Comparison of ENCODE assay signal across 24 mouse cellular contexts in genomic region chr16:85926004-85926403, GRCm38 (mm10). TPM values are rescaled to one million over a fixed set of nuclear protein-coding genes. Genes with fewer than 3 reads are reported as not detected.
DNase-seq lines count a peak whose midpoint lies in the region.
"Had no signal": no experiment of that assay in that cellular context is flagged by ENCODE, and none has a peak within 500 bp of the region (broad histone marks: within the 10 kb centered on the region; RNA-seq: fewer than 3 reads in every experiment).

No protein-coding gene starts in this region.

- peak; percentile 42 for DNase-seq in gastrocnemius, adult 18-20 months (ENCODE audit: low spot score)
- DNase-seq in gastrocnemius, postnatal 10 days = no peak
- DNase-seq in kidney, adult 9 months = peak; percentile 13
- no peak for DNase-seq in kidney, postnatal 25 days
- peak; percentile 25 for DNase-seq in lung, postnatal 36 days
- no peak for DNase-seq in lung, postnatal 4 days
- DNase-seq in telencephalon, adult 2 months (ENCODE audit: low read depth, low spot score) = peak; percentile 9
- no peak for DNase-seq in retina, embryonic 14.5 days (ENCODE audit: low spot score)
- DNase-seq: adrenal gland, postnatal 25 days; cerebellum, adult 18-20 months; cerebellum, postnatal 10 days; gastrocnemius, postnatal 25 days; heart, adult 2 months; heart, postnatal 10 days; kidney, postnatal 14 days; liver, postnatal 0 days; lung, postnatal 14 days; retina, postnatal 1 day; right cerebral cortex, postnatal 14 days; thymus, postnatal 14 days had no signal

RNA-seq across cellular contexts. Expression of gene Adamts5, which starts 24.4 kb away (rescaled TPM):
- total RNA-seq in gastrocnemius, adult 18-20 months (2021) = 1 to 10 TPM; 3.3 to 5.6 TPM
- total RNA-seq in gastrocnemius, postnatal 10 days (2021) = 10 to 100 TPM; 10.9 to 13.3 TPM
- total RNA-seq: common myeloid progenitor, adult 5-6 weeks; megakaryocyte-erythroid progenitor cell, adult 5-6 weeks; MEL; monocyte, adult 5-6 weeks had no signal

Comparison
In these comparisons a context has a peak if more than half of its experiments do, and no peak if none do; other contexts are left out.
1. DNase-seq: peak in gastrocnemius, adult 18-20 months (single experiment), kidney, adult 9 months (single experiment), lung, postnatal 36 days (single experiment) and telencephalon, adult 2 months (single experiment); none in gastrocnemius, postnatal 10 days (single experiment), kidney, postnatal 25 days (0 of 2), lung, postnatal 4 days (0 of 2) and retina, embryonic 14.5 days (single experiment).